Mouse (Mus musculus) forebrain, embryonic 11.5 days (tissue): ENCODE data around the gene Smg8. TPM values are rescaled to one million over a fixed set of nuclear protein-coding genes. Genes with fewer than 3 reads are reported as not detected.

Experiments used
- microRNA counts: library from miRNA; unstranded; fragments of <30 nt; microRNA quantifications from one replicate; lab custom pipeline; 2015
- microRNA-seq: library from miRNA; unstranded; fragments of <30 nt; microRNA quantifications from one replicate; pipeline ENCODE4, GENCODE M21; 2016; ENCODE audit not compliant: insufficient number of aligned reads
- polyA plus RNA-seq: library from polyadenylated mRNA; unstranded; fragments of >200 nt; fragmentation: Nextera tagmentation; extraction: Ambion mirVana; gene quantifications from 2 replicates; pipeline ENCODE4 v1.2.1, GENCODE M21; 2014

Smg8 gene
- polyA plus RNA-seq, 1 experiment from 2014 or later, result 28.3 TPM

MicroRNAs encoded within 50 kb of the gene (microRNA counts, 519-probe panel; counts per million panel counts)
- 6,499 counts per million, percentile 88 among the panel's probes with 10 or more counts for microRNA mmu-miR-301a (lab: Ali Mortazavi, UCI)

Small RNA genes within 50 kb of the gene (microRNA-seq; reads per million reads assigned to microRNA genes)
- gene Mir301, result 3,637 reads per million, percentile 83 among the genes with 10 or more reads in this experiment

Other genes starting within 250 kb of the Smg8 start
- 5.4 and 6.0 TPM in 2 replicates for gene Ypel2, start 93.1 kb downstream of the Smg8 start, polyA plus RNA-seq
- gene Gdpd1, start 12.7 kb downstream of the Smg8 start, polyA plus RNA-seq, result 74.6 and 77.7 TPM in 2 replicates
- gene Prr11, start 21.9 kb upstream of the Smg8 start, polyA plus RNA-seq, result 23.1 and 23.8 TPM in 2 replicates
- 122 and 142 TPM in 2 replicates for gene Ska2, start 22.5 kb upstream of the Smg8 start, polyA plus RNA-seq
- gene Trim37, start 40.3 kb upstream of the Smg8 start, polyA plus RNA-seq, result 97.3 and 106 TPM in 2 replicates